Mouse (Mus musculus): Measurements from ENCODE around the gene Sbpl. TPM values are rescaled to one million over a fixed set of nuclear protein-coding genes. Genes with fewer than 3 reads are reported as not detected.
A peak's percentile ranks its signal among the peaks of the same experiment; 100 is the strongest.

Gene Sbpl
- polyA plus RNA-seq (2015; fragmentation: Nextera tagmentation; extraction: Ambion mirVana) = not detected in 2 replicates

DNA sequence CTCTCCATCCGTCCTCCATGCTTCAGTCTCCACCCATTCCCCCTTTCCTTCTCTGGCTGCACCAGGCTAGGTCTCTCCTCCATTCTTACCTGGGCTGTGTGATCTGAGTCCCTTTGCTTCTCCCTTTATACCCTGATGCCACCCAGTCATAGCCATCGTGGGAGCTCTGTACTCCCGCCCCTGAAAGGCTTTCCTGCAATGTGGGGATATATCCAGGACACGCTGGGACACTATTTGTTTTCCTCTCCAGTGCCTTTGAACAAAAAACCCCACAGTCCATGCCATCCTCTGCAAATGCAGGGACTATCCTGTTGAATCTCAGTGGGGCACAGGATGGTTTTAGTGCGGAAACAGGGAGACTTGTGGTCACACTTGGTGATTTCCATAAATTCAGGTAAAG, at the start of gene Sbpl:
Sbpl (minus strand) TSS at position 101 of the 400 bp plus-strand sequence.
- no peaks in the 10 kb centered on the region for H3K27me3 ChIP-seq
- WGBS = 72% methylated on average over 5 of the region's 5 CpGs
- no peak within 1 kb of the TSS for H3K27ac ChIP-seq (replicated peaks)
- H3K4me1 ChIP-seq (replicated peaks) = no peaks in the 10 kb centered on the region
- H3K4me2 ChIP-seq = no peak within 1 kb of the TSS
- H3K9ac ChIP-seq = no peak within 1 kb of the TSS
- no peaks in the 10 kb centered on the region for H3K9me3 ChIP-seq
- H3K36me3 ChIP-seq = no peaks in the 10 kb centered on the region
- no peak for ATAC-seq (ENCODE audit: low FRiP score, low read depth)
- no peak within 1 kb of the TSS for H3K4me3 ChIP-seq

DNA sequence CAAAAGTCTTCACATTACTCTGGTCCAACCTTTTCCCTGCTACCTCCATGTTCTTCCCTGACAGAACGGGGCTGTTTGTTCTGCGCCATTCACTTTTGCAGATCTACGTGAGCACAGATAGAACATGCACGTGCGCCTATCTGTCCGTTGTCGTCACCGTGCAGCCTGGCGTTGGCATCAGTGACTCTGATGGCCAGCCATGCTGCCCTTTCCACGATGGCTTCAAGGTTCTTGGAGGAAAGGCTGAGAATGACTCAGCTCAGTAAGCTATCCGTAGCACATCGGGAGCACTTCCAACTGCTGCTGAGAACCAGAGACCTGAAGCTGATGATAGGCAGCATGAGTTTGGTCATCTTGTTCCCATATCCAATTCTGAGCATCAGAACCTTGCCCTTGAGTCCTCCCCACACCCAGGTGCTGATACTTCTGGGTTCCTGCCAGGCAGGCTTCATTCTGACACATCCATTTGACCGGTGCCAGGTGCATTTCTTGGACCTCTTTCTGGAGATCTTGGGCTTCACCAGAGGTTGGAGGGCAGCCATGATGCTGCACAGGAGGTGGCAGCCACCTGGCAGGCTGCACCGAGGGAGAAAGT, 49.1 kb upstream of the Sbpl start:
- 90% methylated on average over 14 of the region's 14 CpGs for WGBS
- no peak overlapping the region for H3K4me3 ChIP-seq
- no peaks in the 10 kb centered on the region for H3K4me1 ChIP-seq (replicated peaks)

DNA sequence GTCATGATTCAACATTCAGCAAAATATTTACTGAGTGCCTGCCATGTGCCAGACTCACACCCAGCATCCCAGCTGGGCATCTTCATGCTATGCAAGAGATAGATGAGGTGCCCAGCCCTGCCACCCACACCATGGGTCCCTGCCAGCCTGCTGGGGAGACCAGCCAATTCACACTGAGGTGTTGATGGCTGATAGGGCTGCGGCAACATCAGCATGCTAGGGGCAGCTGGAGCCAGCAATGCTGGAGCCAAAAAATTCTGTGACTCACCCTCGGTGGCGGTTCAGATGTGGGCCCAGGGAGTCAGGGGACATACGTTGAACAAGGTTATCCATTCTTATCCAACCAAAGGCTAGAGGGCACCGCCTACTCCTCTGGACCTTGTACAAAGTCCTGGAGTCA, 45.3 kb upstream of the Sbpl start:
- no peaks in the 10 kb centered on the region for H3K36me3 ChIP-seq
- no peak overlapping the region for H3K4me2 ChIP-seq
- no peak overlapping the region for H3K4me3 ChIP-seq
- no peak overlapping the region for H3K9ac ChIP-seq
- no peaks in the 10 kb centered on the region for H3K4me1 ChIP-seq (replicated peaks)
- 64% methylated on average over 5 of the region's 5 CpGs for WGBS
- H3K9me3 ChIP-seq = no peaks in the 10 kb centered on the region
- no peaks in the 10 kb centered on the region for H3K27me3 ChIP-seq
- no peak overlapping the region for H3K27ac ChIP-seq (replicated peaks)
- ATAC-seq (ENCODE audit: low FRiP score, low read depth) = no peak

More for the DNA sequence above, 49.1 kb upstream of the Sbpl start:
- H3K9me3 ChIP-seq = no peaks in the 10 kb centered on the region
- no peak overlapping the region for H3K27ac ChIP-seq (replicated peaks)
- H3K27me3 ChIP-seq = no peaks in the 10 kb centered on the region
- no peak for ATAC-seq (ENCODE audit: low FRiP score, low read depth)
- H3K9ac ChIP-seq = no peak overlapping the region
- no peaks in the 10 kb centered on the region for H3K36me3 ChIP-seq
- no peak overlapping the region for H3K4me2 ChIP-seq

DNA sequence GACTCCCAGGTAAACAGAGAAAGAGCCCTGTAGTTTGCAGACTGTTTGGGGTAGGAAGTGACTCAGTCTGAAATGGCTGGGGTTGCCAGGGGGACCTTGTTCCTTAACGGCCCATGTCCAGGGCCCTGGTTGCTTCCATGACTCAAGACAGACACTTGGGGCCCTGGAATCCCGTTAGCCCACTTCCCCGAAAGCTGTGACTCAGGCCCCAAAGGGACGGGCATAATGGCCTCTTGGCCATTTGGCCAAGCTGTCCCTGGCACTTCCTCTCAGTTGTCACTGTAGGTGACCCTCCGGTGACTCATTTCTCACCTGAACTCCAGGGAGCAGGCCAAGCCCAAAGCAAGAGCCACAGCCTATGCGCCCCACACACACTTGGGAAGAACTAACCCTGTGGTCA, 43.3 kb upstream of the Sbpl start:
- H3K4me3 ChIP-seq = no peak overlapping the region
- no peak overlapping the region for H3K4me2 ChIP-seq
- no peaks in the 10 kb centered on the region for H3K27me3 ChIP-seq
- no peak overlapping the region for H3K27ac ChIP-seq (replicated peaks)
- H3K4me1 ChIP-seq (replicated peaks) = peaks cover 7% of the 10 kb centered on the region; the same call in 1 of the 2 replicates
- H3K36me3 ChIP-seq = no peaks in the 10 kb centered on the region
- 80% methylated on average over 6 of the region's 6 CpGs for WGBS
- H3K9ac ChIP-seq = no peak overlapping the region
- H3K9me3 ChIP-seq = no peaks in the 10 kb centered on the region
- no peak for ATAC-seq (ENCODE audit: low FRiP score, low read depth)

DNA sequence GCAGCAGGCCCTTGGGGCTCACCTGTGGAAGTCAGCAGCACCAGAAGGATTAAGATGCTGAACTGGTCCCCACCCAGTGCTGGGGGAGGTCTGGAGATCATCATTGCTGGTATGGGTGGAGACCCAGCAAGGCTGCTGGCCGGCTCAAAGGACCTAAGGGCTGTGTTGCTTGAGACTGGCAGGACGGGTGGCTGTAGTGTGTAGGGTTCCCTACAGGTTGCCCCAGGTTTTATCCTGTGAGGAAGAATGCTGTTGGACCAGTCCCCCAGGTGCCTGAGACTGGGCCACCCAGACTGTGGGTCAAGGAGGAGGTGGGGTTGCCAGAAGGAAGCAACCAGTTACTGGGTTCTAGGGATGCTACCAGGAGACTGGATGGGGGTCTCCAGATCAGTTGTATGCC, 42.8 kb upstream of the Sbpl start, which contains the start of gene Prss22:
Prss22 (minus strand) TSS at position 200 of the 400 bp plus-strand sequence.
- Histone ChIP-seq H3K36me3 (no peaks in the 10 kb centered on the region), H3K9me3 (no peaks in the 10 kb centered on the region), H3K27me3 (no peaks in the 10 kb centered on the region), H3K4me2 (no peak within 1 kb of the TSS), H3K4me1 (replicated peaks) (peaks cover 12% of the 10 kb centered on the region), H3K4me3 (no peak within 1 kb of the TSS), H3K27ac (replicated peaks) (no peak within 1 kb of the TSS), H3K9ac (no peak within 1 kb of the TSS)
- no peak for ATAC-seq (ENCODE audit: low FRiP score, low read depth)
- WGBS = 71% methylated on average over 2 of the region's 2 CpGs

DNA sequence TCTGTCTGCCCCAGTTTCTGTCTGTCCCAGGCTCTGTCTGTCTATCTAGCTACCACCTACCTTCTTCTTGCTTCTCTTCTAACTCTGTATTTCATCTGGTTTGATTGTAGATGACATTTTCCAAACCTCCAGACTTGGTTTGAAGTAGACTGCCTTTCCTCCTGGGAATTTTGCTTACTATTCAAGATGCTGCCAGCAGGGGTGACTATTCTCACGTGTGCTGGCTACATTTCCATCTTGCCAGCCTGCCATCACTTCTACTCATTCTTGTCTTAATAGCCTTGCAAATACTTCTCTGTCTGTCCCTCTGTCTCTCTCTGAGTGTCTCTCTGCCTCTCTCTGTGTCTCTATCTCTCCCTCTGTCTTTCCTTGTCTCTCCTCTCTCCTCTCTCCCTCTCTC, 40.3 kb upstream of the Sbpl start:
- ATAC-seq (ENCODE audit: low FRiP score, low read depth) = no peak

DNA sequence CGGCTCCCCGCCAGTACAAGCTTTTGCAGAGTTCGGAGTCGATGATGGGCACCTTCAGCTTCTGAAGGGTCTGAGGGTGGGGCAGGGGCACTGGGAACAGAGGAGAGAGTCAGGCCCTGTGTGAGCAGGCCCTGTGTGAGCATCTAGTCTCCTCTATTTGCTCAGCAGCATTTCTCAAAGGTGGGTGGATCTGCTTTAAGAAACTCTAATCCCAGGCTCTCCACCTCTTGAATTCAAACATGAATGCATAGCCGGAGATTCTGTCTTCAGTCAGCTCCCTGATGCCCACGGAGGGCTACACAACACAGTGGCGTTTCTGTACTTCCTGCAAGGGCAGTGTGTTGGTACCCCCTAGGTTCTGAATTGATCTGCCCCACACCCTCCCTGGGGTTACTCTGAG, 39.6 kb upstream of the Sbpl start:
- Histone ChIP-seq H3K27me3 (no peaks in the 10 kb centered on the region), H3K36me3 (no peaks in the 10 kb centered on the region), H3K27ac (replicated peaks) (no peak overlapping the region), H3K9me3 (no peaks in the 10 kb centered on the region), H3K9ac (no peak overlapping the region), H3K4me3 (no peak overlapping the region), H3K4me1 (replicated peaks) (peaks cover 12% of the 10 kb centered on the region), H3K4me2 (no peak overlapping the region)
- no peak for ATAC-seq (ENCODE audit: low FRiP score, low read depth)
- 77% methylated on average over 7 of the region's 7 CpGs for WGBS

More for the DNA sequence above, 40.3 kb upstream of the Sbpl start:
- Histone ChIP-seq H3K4me3 (no peak overlapping the region), H3K36me3 (no peaks in the 10 kb centered on the region), H3K9ac (no peak overlapping the region), H3K4me2 (no peak overlapping the region), H3K4me1 (replicated peaks) (peaks cover 12% of the 10 kb centered on the region), H3K27ac (replicated peaks) (no peak overlapping the region), H3K9me3 (no peaks in the 10 kb centered on the region), H3K27me3 (no peaks in the 10 kb centered on the region)
- WGBS = 30% methylated on average over 1 of the region's 1 CpGs

DNA sequence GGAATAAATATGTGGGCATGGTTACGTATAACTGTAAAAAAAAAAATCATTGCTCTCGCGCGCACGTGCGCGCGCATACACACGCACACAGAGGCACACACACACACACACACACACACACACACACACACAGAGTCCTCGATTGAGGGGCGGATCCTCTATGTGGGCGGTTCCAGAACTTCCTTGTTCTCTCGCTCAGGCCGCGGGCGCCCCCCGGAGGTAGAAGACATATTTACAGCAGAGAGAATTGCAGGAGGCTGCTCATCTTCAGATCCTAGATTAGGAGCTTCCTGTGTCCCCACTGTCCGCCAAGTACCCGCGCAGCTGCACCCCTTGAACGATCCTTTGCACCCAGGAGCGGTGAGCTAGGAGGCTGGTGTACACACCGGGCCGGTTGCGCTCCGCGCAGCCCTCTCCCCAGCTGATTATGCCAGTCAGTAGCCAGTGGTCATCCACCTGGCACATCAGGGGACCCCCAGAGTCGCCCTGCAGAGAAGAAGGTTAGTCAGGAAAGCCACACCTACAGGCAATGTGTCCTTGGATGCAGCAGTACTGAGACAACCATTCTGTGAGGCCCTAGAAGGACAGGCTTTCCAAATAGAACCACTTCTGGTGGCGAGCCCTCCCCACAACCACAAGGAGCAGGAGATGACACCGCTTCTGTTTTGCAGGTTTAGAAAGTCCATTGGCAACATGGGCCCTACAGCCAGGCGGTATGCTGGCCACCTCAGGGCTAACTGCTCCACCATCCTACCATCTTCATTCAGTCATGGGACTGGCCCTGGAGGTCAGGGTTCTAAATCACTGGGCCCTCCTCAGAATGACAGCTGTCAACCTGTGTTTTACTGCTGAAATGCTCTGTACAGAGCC, 38.7 kb upstream of the Sbpl start:
- no peaks in the 10 kb centered on the region for H3K27me3 ChIP-seq
- no peaks in the 10 kb centered on the region for H3K9me3 ChIP-seq
- peak overlapping the region; percentile 33 for H3K4me3 ChIP-seq
- no peaks in the 10 kb centered on the region for H3K36me3 ChIP-seq
- peak overlapping the region; percentile 63 for H3K4me2 ChIP-seq
- 10% methylated on average over 31 of the region's 31 CpGs for WGBS
- H3K27ac ChIP-seq (replicated peaks) = peak overlapping the region; percentile 54; the same call in 1 of the 2 replicates
- peak overlapping the region; percentile 47 for H3K9ac ChIP-seq
- H3K4me1 ChIP-seq (replicated peaks) = peaks cover 12% of the 10 kb centered on the region
- peak; percentile 86 for ATAC-seq (ENCODE audit: low FRiP score, low read depth)

DNA sequence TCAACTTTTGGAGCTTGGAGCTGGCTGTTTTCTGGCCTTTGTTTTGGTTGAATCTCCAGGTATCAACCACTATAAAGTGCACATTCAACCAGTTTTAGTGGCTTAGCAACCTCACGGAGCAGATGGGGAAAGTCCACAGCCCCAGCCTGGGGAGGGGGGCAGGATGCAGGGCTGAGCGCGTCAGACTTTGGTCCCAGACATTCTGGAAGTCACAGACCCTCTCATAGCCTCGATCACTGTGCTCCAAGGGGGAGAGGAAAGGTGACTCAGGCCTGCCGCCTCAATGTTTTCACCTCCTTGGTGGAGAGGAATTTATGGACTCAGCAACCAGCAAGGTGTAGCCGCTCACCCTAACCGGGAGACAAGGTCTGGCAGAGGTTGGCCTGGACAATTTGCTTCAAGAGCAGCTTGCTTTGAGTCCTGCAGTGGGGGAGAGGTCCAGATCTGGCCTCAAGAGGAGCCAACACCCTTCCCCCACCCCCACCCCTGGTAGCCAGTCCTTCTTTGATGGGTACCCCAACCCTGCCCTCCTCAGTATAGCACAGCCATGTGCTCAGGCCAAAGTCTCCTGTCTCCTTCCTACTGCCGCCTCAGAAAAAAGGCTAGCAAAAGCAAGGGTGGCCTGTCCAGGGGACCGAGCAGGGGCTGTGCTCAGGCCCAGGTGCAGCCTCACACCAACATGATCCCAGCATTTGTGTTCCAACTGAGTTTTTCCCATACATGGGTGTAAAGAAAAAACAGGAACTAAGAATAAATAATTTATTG, 37.9 kb upstream of the Sbpl start:
- ATAC-seq (ENCODE audit: low FRiP score, low read depth) = peak; percentile 87

DNA sequence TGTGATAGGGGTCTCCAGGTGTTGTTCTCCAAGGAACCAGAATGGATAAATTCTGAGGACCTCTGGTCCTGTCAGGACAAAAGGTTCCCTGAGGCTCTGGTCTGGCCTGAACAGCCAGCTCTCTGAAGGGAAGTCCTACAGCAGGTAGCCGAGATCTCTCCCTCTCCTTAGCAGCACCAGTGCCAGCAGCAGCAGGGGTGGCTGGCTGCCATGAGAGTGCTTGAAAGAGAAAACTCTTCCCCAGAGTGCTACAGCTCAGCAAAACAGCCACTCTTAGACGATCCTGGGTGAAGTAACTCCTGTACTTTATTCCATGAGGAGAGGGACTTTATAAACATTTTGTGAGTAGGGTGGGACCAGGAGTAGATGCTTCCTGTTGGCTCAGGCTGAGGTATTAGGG, 34.7 kb upstream of the Sbpl start:
- Histone ChIP-seq H3K4me1 (replicated peaks) (peaks cover 12% of the 10 kb centered on the region), H3K9ac (no peak overlapping the region), H3K9me3 (no peaks in the 10 kb centered on the region), H3K4me2 (no peak overlapping the region), H3K4me3 (no peak overlapping the region), H3K27me3 (no peaks in the 10 kb centered on the region), H3K27ac (replicated peaks) (no peak overlapping the region), H3K36me3 (no peaks in the 10 kb centered on the region)
- ATAC-seq (ENCODE audit: low FRiP score, low read depth) = no peak
- WGBS = 42% methylated on average over 2 of the region's 2 CpGs

More for the DNA sequence above, 37.9 kb upstream of the Sbpl start:
- H3K27me3 ChIP-seq = no peaks in the 10 kb centered on the region
- H3K4me2 ChIP-seq = peak overlapping the region; percentile 63
- H3K4me1 ChIP-seq (replicated peaks) = peaks cover 12% of the 10 kb centered on the region
- H3K36me3 ChIP-seq = no peaks in the 10 kb centered on the region
- H3K4me3 ChIP-seq = peak overlapping the region; percentile 33
- H3K27ac ChIP-seq (replicated peaks) = peak overlapping the region; percentile 54; the same call in 1 of the 2 replicates
- no peaks in the 10 kb centered on the region for H3K9me3 ChIP-seq
- no peak overlapping the region for H3K9ac ChIP-seq
- WGBS = 73% methylated on average over 9 of the region's 9 CpGs

DNA sequence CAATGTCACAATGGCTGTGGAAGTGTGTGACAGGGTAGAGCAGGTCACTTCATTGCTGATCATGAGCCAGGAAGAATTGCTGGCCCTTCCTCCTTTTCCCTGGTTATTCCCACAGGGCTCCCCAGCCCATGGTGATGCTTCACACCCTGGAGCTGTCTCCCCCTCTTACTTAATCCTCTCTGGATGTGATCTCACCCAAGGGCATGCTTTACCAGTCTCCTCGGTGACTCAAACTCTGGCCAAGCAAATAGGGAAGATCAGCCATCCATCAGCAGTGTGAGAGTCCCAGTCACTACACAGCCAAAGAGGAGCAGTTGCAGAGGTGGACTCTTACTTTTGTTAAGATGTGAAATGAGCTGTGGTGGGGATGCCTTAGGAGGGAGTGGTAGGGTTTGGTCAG, 29.9 kb upstream of the Sbpl start:
- H3K4me2 ChIP-seq = no peak overlapping the region
- ATAC-seq (ENCODE audit: low FRiP score, low read depth) = no peak
- no peak overlapping the region for H3K9ac ChIP-seq
- H3K36me3 ChIP-seq = no peaks in the 10 kb centered on the region
- no peaks in the 10 kb centered on the region for H3K27me3 ChIP-seq
- H3K4me1 ChIP-seq (replicated peaks) = no peaks in the 10 kb centered on the region
- no peak overlapping the region for H3K27ac ChIP-seq (replicated peaks)
- WGBS = 80% methylated on average over 1 of the region's 1 CpGs
- H3K4me3 ChIP-seq = no peak overlapping the region
- H3K9me3 ChIP-seq = no peaks in the 10 kb centered on the region

DNA sequence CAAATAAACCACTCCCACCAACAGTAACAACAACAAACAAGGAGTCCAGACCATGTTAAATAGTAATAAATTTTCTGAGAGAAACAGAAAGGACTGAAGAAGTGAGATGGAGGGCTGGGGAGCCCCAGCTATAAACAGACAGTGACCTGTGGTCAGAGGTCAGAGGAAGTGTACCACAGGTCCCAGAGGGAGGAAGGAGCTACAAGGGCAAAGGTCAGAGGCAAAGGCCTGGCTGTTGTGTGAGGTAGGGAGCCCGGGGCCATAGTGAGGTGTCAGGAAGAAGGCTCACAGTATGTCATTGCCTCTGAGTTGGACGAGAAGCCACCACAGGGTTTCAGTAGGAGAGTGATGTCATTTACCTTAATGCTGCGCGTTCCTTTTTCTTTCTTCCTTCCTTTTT, 27.8 kb upstream of the Sbpl start:
- no peak overlapping the region for H3K9ac ChIP-seq
- 59% methylated on average over 4 of the region's 4 CpGs for WGBS
- no peak for ATAC-seq (ENCODE audit: low FRiP score, low read depth)

More for the DNA sequence above, 27.8 kb upstream of the Sbpl start:
- H3K4me3 ChIP-seq = no peak overlapping the region
- H3K4me2 ChIP-seq = no peak overlapping the region
- H3K27me3 ChIP-seq = no peaks in the 10 kb centered on the region
- no peaks in the 10 kb centered on the region for H3K9me3 ChIP-seq
- H3K27ac ChIP-seq (replicated peaks) = no peak overlapping the region
- no peaks in the 10 kb centered on the region for H3K4me1 ChIP-seq (replicated peaks)
- no peaks in the 10 kb centered on the region for H3K36me3 ChIP-seq

Data from hindbrain, embryonic 15.5 days (tissue).